Mouse (Mus musculus) frontal cortex, postnatal 36 days (tissue): ENCODE results near the gene Hoxd13.

Source experiments
- DNase-seq, 2 experiments: peaks; one replicate each; pipeline ENCODE4 v3.0.0; 2022; ENCODE audit warnings: low spot score in 2 of 2

The Hoxd13 gene

DNA sequence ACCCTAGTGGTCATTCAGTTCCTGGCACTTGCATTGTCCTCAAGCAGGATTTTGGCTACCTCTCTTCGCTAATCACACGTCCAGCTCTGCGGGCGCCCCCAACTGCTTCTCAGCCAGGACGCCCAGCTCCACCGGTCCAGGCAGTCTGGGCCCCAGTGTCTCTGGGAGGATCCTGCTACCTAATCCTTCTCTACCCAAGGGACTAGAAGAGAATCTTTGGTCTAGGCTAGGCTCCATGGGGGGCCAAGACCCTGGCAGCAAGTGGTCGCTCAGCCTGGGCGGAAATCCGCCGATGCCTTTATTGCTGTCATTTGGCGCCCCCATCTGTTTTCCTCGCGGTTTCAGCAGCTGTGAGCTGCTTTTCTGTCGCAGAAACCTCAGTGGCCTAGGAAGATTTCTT lies 6.4 kb upstream of the Hoxd13 start:
- DNase-seq, result no peak

DNA sequence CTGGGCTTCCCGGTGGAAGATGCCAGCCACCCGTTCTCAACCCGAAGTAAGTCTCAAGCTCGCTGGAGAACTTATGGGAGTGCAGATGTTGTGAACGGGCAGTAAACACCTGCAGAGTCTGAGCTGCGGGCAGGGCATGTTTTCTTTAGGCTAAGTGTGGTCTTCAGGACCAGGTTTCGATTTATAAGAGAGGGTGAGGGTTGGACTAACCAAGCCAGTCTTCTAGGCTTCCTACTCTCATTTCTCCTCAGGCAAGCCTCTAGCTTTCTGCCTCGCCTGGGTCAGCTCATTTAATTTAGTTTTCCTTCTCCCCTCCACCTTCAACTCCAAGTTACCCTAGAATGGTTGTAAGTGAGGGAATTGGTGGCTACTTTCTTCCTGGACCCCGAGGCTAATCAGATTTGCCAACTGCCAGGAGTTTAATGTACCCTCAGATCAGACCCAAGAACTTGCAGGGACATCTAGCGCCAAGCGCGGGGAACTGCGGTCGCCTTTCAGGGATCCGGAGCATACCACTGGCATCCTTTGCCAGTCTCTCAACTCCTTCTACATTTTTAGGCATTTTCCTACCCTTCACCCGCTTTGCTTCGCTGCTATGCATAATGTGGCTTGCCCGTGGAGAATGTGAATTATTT lies 4.7 kb upstream of the Hoxd13 start:
- DNase-seq, result peak in 1 of 2 experiments; percentile 69

DNA sequence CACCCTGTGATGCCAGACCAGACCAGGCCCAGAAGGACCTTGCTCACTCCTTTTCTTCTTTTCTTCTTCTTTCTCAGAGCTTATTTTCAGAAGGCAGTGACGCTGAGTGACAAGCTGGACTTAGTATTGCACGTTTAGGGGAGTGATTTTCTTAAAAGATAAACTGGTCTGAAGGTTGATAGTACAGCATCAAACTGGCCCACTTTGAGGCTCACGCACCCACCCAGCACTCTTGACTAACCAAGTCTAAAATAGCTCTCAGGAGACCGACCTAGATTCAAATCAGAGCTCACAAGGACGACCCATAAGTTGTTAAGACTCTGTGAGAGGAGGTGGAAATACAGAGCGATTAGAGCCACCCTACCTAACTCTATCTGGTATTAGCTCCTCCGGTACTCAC lies 1.7 kb upstream of the Hoxd13 start:
- no peak for DNase-seq

DNA sequence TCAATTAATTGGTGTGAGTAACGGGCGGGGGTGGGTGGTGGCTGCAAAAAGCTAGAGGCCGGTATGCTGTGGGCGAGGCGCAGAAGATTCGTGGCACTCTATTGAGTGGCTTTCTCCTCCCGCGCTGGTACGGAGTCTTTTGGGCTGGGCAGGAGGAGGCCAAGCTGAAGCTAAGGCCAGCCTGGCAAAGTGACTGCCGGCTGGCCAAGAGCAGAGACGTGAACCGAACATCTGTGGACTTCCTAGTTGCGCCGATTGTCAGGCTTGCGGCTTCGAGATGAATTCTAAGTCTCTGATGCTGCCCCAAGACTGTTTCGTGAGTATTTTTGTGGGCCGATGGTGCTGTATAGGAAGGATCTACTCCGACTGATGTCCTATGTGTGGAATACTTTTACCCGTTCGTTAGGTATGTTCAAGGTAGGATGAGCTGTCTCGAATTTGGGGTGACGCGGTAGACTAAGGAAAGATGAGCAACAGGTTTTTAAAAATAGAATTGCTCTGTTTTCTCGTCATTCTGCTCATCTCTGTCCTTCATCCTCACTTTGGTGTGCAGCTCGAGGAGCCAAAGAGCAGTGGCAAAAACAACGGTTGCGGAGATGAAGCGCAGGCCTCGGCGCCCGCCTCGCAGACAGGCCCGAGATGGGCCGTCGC lies 794 bp upstream of the Hoxd13 start:
- no peak for DNase-seq

DNA sequence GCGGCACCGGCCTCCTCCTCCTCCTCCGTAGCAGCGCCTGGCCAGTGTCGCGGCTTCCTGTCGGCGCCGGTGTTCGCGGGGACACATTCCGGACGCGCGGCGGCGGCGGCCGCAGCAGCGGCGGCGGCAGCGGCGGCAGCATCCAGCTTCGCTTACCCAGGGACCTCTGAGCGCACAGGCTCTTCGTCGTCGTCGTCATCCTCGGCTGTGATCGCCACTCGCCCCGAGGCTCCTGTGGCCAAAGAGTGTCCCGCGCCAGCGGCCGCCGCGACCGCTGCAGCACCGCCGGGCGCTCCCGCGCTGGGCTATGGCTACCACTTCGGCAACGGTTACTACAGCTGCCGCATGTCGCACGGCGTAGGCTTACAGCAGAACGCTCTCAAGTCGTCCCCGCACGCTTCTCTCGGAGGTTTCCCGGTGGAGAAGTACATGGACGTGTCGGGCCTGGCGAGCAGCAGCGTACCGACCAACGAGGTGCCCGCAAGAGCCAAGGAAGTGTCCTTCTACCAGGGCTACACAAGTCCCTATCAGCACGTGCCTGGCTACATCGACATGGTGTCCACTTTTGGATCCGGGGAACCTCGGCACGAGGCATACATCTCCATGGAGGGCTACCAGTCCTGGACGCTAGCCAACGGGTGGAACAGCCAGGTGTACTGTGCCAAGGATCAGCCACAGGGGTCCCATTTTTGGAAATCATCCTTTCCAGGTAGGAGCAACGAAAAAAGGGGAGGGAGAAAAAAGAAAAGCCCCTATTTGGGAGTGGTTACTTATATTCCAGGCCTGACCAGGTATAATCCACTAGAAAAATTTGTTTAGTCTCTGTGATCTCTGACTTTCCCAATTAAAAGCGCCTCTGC lies 490 bp downstream of the Hoxd13 start:
- DNase-seq, result no peak

DNA sequence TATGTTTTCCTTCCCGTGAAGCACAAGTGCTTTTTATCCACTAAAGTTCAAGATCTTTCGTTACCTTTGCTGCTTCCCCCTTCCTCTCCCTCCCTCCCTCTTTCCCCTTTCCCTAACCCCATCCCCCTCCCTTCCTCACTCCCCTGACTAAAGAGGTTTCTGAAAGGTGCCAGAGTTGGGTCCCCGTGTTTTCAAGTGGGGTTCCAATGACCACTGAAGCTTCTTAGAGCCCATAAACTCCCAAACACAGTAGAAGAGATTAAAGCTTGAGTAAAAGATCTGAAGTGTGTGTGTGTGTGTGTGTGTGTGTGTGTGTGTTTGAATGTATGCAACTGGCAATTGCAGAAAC lies 1.1 kb downstream of the Hoxd13 start:
- DNase-seq, result no peak

DNA sequence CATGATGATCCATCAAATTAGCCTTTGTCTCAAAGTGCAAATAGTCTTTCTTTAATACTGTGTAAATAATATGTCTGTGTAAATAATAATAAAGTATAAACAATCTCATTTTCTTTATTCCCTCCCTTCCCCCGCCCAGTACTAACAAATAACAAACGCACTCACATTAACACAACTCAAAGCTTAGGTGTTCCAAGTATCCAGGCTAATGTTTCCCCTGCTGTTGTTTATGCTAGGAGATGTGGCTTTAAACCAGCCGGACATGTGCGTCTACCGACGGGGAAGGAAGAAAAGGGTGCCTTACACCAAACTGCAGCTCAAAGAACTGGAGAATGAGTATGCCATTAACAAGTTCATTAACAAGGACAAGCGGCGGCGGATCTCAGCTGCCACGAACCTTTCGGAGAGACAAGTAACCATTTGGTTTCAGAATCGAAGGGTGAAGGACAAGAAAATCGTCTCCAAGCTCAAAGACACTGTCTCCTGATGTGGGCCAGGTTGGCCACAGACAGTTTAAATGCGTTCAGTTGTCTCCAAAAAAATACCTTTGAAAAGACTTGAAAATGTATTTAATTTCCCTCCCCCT lies 1.6 kb downstream of the Hoxd13 start:
- no peak for DNase-seq

DNA sequence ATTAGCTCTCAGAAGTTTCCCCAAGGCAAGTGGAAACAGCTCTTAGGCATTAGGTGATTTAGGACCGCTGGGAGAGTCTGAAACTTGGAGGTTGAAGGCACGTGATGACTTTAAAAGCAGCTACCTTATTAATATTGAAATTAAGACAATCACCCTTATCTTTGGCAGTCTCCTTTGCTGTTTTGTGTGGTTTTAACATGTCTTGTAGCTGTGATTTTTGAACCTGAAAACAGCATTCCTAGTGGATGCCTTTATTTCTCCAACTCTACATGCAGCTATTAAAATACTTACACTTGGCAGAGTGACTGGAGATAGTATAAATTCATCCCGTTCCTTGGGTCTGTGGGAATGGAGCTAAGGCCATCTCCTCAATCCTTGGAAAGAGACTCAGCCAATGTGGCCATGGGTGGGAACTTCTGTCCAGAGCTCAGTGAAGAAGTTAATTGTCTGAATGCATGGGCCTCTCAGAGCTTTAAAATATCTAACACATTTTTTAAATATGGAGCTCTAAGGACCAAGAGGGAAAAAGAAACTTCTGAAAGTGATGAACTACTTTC lies 2.6 kb downstream of the Hoxd13 start:
- DNase-seq, result no peak

DNA sequence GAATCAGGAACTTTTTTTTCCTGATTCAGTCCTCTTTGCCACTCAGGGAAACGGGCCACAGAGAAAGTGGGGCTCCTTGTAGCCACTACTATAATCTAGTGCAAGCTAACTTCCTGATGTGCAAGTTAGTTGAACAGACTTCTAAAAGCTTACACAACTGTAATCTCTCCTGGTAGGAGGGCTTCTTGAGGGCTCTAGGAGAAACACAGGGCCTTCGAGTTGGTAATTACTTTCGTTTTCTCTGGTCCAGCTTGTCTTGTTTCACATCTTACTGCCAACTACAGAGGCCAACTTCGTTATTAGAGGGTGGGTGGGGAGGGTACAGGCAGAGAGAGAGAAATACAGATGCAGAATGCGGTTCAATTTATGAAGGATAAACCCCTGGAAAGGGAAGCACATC lies 3.7 kb downstream of the Hoxd13 start:
- DNase-seq, result no peak

DNA sequence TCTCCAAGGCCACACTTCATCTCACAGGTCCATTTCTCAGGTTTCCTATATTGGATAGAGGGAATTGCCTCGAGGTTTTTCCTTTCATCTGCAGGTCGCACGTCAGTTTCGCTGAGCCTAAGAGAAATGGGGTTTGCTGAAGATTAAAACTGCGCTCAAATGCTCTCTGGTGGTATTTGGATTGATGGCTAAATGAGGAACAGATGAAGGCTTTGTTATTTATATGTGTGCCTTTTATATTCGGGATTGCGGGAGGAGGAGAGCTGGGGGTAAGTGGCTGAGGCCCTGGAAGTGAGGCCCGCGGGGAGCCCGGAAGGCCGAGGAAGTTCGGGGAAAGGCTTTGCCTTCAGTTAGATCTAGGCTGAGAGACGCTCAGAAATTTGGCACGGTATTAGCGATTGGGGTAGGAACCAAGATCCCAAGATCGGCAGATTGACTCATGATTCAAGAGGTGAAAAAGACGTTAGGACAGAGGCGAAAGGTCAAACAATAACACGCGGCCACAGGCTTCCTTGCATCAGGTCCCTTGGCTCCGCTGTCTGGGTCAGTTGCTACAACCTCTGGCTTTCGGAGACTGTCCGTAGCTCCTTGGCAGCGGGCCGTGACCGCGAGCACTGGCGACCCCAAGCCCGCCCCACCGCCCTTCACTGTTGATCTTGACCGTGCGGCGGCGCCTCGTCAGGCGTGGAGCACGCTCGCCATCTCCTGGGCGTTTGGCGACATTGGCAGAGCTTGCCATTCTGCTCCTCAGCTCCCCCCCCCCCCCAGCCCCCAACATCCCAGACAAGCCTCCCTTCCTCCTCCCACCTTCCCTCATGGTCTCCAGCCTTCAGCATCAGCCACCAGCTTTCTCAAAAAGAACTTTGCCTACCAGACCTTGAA lies 4.6 kb downstream of the Hoxd13 start:
- DNase-seq, result no peak

DNA sequence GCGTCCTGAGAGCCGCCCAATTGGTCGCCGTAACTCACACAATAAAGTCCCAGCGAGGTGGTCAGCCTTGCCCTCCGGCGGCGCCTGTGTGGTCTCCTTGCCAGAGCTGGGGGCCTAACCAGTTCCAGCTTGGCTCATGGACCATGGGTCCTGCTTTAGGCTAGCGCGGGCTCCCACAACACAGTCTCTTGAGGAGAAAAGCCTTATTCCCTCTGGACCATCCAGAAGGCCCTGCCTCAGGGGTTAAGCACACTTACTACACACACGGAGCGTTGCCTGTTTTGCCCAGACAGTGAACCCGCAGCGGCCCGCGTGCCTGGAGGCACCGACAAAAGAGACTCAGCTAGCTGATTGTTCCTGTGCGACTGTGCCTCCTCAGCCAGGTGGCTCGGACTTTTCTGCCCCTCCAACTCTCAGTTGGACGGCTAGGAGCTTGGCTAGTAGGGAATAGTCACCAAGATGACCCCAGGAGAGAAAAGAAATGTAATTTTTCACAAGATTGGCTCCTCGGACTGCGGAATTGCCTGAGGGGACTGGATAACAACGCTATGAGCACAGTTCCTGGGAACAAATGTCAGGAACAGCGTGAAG lies 5.8 kb downstream of the Hoxd13 start:
- DNase-seq, result no peak

DNA sequence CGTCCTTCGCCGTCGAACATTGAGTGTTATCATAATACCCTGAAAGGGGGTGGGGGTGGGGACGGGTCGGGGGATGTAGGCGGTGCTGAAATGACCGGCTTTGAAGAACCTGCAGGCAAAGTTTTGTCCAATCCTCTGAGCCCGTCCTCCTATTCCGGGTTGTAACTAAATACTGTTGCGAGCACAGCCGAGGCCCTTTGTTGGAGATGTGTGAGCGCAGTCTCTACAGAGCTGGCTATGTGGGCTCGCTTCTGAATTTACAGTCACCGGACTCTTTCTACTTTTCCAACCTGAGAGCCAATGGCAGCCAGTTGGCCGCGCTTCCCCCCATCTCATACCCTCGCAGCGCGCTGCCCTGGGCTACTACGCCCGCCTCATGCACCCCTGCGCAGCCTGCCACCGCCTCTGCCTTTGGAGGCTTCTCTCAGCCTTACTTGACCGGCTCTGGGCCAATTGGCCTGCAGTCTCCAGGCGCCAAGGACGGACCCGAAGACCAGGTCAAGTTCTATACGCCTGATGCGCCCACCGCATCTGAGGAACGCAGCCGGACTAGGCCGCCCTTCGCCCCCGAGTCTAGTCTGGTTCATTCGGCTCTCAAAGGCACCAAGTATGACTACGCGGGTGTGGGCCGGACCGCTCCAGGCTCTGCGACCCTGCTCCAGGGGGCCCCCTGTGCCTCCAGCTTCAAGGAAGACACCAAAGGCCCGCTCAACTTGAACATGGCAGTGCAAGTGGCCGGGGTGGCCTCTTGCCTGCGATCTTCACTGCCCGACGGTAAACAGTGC lies 7.0 kb downstream of the Hoxd13 start, which contains the start of gene Hoxd12:
Gene Hoxd12 (plus strand): TSS at position 133 of the 785 bp plus-strand sequence.
- DNase-seq, result no peak

DNA sequence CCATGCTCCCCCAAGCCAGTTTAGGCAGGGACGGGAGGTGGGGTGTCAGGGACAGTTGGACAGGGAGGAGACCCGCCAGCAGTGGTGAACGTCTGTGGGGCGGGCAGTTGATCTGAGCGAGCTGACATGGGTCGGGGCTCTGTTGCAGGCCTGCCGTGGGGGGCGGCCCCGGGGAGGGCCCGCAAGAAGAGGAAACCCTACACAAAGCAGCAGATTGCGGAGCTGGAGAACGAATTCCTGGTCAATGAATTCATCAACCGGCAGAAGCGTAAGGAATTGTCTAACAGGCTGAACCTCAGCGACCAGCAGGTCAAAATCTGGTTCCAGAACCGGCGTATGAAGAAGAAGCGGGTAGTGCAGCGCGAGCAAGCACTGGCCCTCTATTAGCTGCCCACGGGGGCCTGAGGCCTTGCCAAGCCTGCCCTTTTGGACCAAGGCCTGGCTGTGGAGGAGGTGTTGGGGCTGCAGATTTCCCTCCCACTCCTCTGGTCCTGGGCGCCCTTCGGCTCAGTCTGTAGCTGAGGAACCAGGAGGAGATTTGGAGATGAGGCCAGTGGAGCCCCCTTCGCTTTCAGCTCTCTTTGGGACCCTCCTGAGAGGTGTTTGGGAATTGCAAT lies 7.7 kb downstream of the Hoxd13 start:
- no peak for DNase-seq

DNA sequence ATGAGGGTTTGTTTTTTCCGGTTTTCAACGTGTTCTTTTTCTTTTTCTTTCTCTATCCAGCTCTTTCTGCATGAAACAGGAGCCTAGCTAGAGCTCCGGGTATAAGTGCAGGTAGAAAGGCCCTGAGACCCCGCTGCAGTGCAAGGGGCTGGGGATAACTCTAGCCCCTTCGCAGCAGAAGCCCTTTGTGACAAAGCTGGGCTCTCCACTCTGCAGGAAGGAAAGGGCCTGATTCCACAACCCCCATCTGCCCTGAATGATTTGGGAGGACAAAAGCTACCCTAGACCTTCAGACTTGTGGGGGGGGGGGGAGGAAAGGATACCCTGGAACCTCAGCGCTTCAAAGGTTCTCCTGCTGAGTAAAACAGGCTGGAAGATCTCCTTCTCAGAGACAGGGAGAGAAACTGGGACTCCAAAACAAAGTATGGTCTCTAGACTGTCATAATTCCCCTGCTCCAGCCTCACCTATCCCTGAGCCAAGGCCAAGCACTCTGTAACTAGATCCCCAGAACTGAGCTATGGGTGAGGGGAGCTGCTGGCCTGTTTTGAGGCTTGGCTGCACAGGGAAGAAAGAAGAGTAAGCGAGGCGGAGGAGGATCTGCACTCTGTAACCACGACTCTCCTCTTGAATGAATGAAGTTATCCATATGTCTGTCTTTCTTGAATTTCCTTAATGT lies 8.4 kb downstream of the Hoxd13 start:
- no peak for DNase-seq

DNA sequence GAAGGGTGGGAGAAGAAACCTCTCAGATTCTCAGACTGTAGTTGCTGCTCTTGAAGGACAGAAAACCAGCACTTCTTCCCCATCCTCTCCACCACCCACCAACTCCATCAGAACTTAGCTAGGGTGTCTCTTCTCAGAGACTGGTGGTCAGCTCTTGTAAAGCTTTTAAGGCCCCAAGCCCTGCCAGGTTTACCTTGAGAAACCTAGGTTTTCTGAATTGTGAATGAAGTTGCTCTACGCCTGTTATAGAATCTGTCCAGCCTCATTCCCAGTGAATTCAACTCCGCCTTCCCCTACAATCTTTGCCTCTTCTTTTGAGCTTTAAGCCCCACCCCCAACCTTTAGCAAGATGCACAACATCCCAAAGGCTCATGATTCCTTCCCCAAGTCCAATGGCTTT lies 9.0 kb downstream of the Hoxd13 start:
- no peak for DNase-seq

DNA sequence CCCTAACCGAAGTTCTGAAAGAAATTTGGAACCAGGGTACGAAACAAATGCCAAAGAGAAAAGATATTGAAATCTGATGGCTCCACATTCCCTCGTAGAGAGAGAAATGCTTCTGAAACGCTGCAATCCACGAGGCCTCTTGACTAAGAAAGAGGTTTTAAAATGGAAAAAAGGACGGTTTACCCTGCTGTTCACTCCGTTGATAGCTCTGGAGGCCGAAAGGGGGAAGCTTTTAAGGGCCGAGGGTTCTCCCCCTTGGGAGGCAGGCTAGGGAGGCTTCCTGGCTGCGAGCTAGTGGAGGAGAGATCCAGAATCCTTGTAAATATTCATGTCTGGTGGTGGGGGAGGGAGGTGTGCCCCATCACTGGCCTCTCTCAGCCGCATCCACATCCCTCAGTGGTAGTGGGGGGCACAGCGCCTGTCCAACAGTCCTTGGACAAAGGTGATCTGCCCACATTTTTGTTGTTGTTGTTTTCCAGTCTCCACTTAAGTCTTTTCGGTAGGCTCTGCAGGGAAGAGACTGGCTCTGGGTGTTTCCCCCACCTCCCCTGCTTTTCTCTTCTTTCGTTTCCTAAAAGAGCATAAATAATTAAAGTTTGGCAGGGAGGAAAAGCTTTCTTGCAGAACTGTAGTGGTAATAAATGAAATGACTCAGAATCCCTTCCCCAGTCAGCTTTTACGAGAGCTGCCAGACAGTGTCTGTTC lies 10.9 kb downstream of the Hoxd13 start, which contains the start of gene Hoxd11:
Gene Hoxd11 (plus strand): TSS at position 667 of the 705 bp plus-strand sequence.
- DNase-seq, result no peak

DNA sequence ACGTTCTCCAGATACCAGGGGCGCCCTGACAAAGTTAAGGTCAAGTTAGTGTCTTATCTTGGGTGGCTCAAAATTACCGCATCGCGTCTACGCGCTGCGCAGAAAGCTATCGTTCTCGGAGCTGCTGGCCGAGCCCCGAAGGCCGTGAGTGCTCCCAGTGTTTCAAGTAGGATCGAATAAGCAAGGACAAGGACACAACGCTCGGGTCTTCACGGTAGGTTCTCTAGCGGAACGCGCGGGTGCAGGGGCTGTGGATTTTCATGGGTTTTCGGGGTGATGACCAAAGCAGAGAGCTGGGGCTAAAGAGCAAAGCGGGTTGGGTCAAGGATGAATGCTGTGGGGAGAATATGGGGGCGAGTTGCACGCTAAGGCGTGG lies 11.5 kb downstream of the Hoxd13 start:
- DNase-seq, result no peak

DNA sequence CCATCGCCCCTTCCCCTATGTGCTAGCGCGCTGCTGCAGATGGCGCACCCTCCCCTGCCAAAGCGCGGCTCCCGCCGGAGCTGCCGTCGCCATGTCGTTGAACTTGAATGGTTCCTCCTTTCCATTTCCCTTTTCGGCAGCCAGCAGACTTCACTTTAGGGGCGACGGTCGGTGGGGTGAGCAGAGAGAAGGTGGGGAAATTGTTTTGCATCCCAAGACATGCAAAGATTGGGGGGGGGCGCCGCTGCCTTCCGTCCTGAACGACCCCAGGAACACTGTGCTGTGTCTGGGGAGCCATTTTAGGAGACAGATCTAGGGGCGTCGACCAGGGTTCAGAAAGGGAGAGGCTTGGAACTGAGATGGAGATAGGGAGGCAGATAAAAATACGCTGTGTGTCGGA lies 11.9 kb downstream of the Hoxd13 start:
- DNase-seq, result no peak
